Mouse (Mus musculus) megakaryocyte-erythroid progenitor cell, adult 5-6 weeks (primary cell): ENCODE data around the gene Dnttip1. TPM values are rescaled to one million over a fixed set of nuclear protein-coding genes. Genes with fewer than 3 reads are reported as not detected.
"Not testable (repeated sequence)": the region's sequence is repeated elsewhere in the genome, so short reads cannot be mapped to it uniquely, and the experiment has no call there.

Experiments
- ATAC-seq: replicated peaks from 2 replicates; pipeline ENCODE4 v1.8.0; 2016; ENCODE audit warnings: mild to moderate bottlenecking, inconsistent platforms; ENCODE audit not compliant: severe bottlenecking, poor library complexity, low FRiP score, low TSS enrichment
- total RNA-seq, 2 experiments: library from RNA; stranded (forward) in 1 of 2; stranded (reverse) in 1 of 2; fragments of 200-1000, 215-1000 nt in 1 of 2; fragments of >200 nt in 1 of 2; fragmentation: Nextera tagmentation in 1 of 2; gene quantifications; 2 replicates each; pipeline ENCODE4 v1.2.3; 2014 to 2017

Gene Dnttip1
- total RNA-seq (2014; fragmentation: Nextera tagmentation) (28.7 and 37.2 TPM in 2 replicates), total RNA-seq (2017) (24.5 and 26.2 TPM in 2 replicates)

- ATAC-seq: peak; percentile 84
Measured at GRCm38 (mm10) chr2:164745843-164746479, at the start of gene Dnttip1, which contains the start of gene Wfdc3. Dnttip1 (plus strand) TSS chr2:164745983. Wfdc3 (minus strand) TSS chr2:164745931.

- no peak for ATAC-seq
Measured at GRCm38 (mm10) chr2:164698201-164698600, 47.6 kb upstream of the Dnttip1 start, which contains the start of gene Spint4. Spint4 (plus strand) TSS chr2:164698501.

- ATAC-seq: no peak
Measured at GRCm38 (mm10) chr2:164700959-164701358, 44.8 kb upstream of the Dnttip1 start.

- no peak for ATAC-seq
Measured at GRCm38 (mm10) chr2:164701761-164702160, 44.0 kb upstream of the Dnttip1 start.

GRCm38 (mm10) chr2:164704235-164704634 lies 41.5 kb upstream of the Dnttip1 start:
- no peak for ATAC-seq

GRCm38 (mm10) chr2:164705328-164705727 lies 40.5 kb upstream of the Dnttip1 start:
- no peak for ATAC-seq

GRCm38 (mm10) chr2:164705991-164706390 lies 39.8 kb upstream of the Dnttip1 start:
- ATAC-seq: no peak

GRCm38 (mm10) chr2:164715005-164715404 lies 30.8 kb upstream of the Dnttip1 start, which contains the start of gene Spint5:
Spint5 (plus strand) TSS chr2:164715305.
- ATAC-seq: no peak

GRCm38 (mm10) chr2:164716194-164716786 lies 29.5 kb upstream of the Dnttip1 start:
- not testable (repeated sequence) for ATAC-seq

- ATAC-seq: no peak
Measured at GRCm38 (mm10) chr2:164723276-164723675, 22.5 kb upstream of the Dnttip1 start.

GRCm38 (mm10) chr2:164725895-164726619 lies 19.7 kb upstream of the Dnttip1 start:
- peak; percentile 82 for ATAC-seq

GRCm38 (mm10) chr2:164731719-164732118 lies 14.1 kb upstream of the Dnttip1 start:
- ATAC-seq: no peak; the same call in 1 of the 2 replicates

- no peak for ATAC-seq
Measured at GRCm38 (mm10) chr2:164733259-164733658, 12.5 kb upstream of the Dnttip1 start.

- ATAC-seq: no peak
Measured at GRCm38 (mm10) chr2:164734839-164735238, 10.9 kb upstream of the Dnttip1 start.

- no peak for ATAC-seq
Measured at GRCm38 (mm10) chr2:164735446-164735845, 10.3 kb upstream of the Dnttip1 start.

GRCm38 (mm10) chr2:164737377-164738090 lies 8.2 kb upstream of the Dnttip1 start:
- ATAC-seq: no peak

- no peak for ATAC-seq
Measured at GRCm38 (mm10) chr2:164739876-164740275, 5.9 kb upstream of the Dnttip1 start.

GRCm38 (mm10) chr2:164744987-164745386 lies 796 bp upstream of the Dnttip1 start:
- ATAC-seq: no peak

GRCm38 (mm10) chr2:164746693-164747092 lies 910 bp downstream of the Dnttip1 start:
- ATAC-seq: 0 out of 2 replicates have a peak, but pooled peaks have one; percentile 28

- no peak for ATAC-seq
Measured at GRCm38 (mm10) chr2:164748191-164748590, 2.4 kb downstream of the Dnttip1 start.
